Mouse (Mus musculus) forebrain, embryonic 15.5 days (tissue): ENCODE results near the gene Cnp. TPM values are rescaled to one million over a fixed set of nuclear protein-coding genes. Genes with fewer than 3 reads are reported as not detected.
"Not testable (repeated sequence)": the region's sequence is repeated elsewhere in the genome, so short reads cannot be mapped to it uniquely, and the experiment has no call there.

Source experiments
- ATAC-seq: fragments of 200-750 bp; cut with Nextera tagmentation; replicated peaks from 2 replicates; pipeline ENCODE4 v1.8.0; 2017; ENCODE audit warnings: mild to moderate bottlenecking, moderate TSS enrichment, moderate library complexity
- H3K27ac ChIP-seq: fragments of 300-500 bp; sonication (generic); replicated peaks from 2 replicates; pipeline ENCODE4 v1.5.1; 2015; ENCODE audit warnings: mild to moderate bottlenecking, inconsistent platforms
- H3K27me3 ChIP-seq: fragments of 300-500 bp; sonication (generic); 2 replicates; pipeline ENCODE4 v1.6.1; 2015; ENCODE audit warnings: inconsistent platforms
- H3K36me3 ChIP-seq: fragments of 300-500 bp; sonication (generic); 2 replicates; pipeline ENCODE4 v1.6.1; 2015; ENCODE audit warnings: mild to moderate bottlenecking, inconsistent platforms
- H3K4me1 ChIP-seq: fragments of 300-500 bp; sonication (generic); 2 replicates; pipeline ENCODE4 v1.6.1; 2015; ENCODE audit warnings: inconsistent platforms
- H3K4me2 ChIP-seq: fragments of 300-500 bp; sonication (generic); replicated peaks from 2 replicates; pipeline ENCODE4 v1.6.1; 2015; ENCODE audit warnings: mild to moderate bottlenecking, inconsistent platforms
- H3K4me3 ChIP-seq: fragments of 300-500 bp; sonication (generic); 2 replicates; pipeline ENCODE4 v1.5.1; 2015; ENCODE audit warnings: mild to moderate bottlenecking, inconsistent platforms
- H3K9ac ChIP-seq: fragments of 300-500 bp; sonication (generic); replicated peaks from 2 replicates; pipeline ENCODE4 v1.6.1; 2015; ENCODE audit warnings: mild to moderate bottlenecking, inconsistent platforms
- H3K9me3 ChIP-seq: fragments of 300-500 bp; sonication (generic); 2 replicates; pipeline ENCODE4 v1.6.1; 2016; ENCODE audit warnings: inconsistent platforms
- WGBS: fragments of 180-500 bp; shearing (Covaris S2); methylation state at CpG from one replicate; pipeline ENCODE4 v1.1.7; 2015; ENCODE audit warnings: mixed read lengths; 5-methylcytosine and 5-hydroxymethylcytosine counted together
- polyA plus RNA-seq: library from polyadenylated mRNA; unstranded; fragments of >200 nt; fragmentation: Nextera tagmentation; extraction: Ambion mirVana; gene quantifications from 2 replicates; pipeline ENCODE4 v1.2.1, GENCODE M21; 2015

The Cnp gene
- polyA plus RNA-seq, 1 experiment from 2014 or later: 26.9 TPM

- ATAC-seq: no peak
- Histone ChIP-seq H3K4me2 (no peak overlapping the region), H3K9ac (no peak overlapping the region), H3K9me3 (no peaks in the 10 kb centered on the region), H3K36me3 (peaks cover 30% of the 10 kb centered on the region), H3K27me3 (no peaks in the 10 kb centered on the region), H3K4me1 (peaks cover 14% of the 10 kb centered on the region), H3K4me3 (no peak overlapping the region), H3K27ac (no peak overlapping the region)
- WGBS: 80% methylated on average over 8 of the region's 8 CpGs
Measured at GRCm38 (mm10) chr11:100577852-100578599, 3.3 kb downstream of the Cnp start.

GRCm38 (mm10) chr11:100579116-100579799, 4.6 kb downstream of the Cnp start:
- Histone ChIP-seq H3K4me1 (peaks cover 14% of the 10 kb centered on the region), H3K36me3 (peaks cover 43% of the 10 kb centered on the region), H3K27ac (no peak overlapping the region), H3K4me3 (no peak overlapping the region), H3K9ac (no peak overlapping the region), H3K9me3 (no peaks in the 10 kb centered on the region), H3K4me2 (no peak overlapping the region), H3K27me3 (no peaks in the 10 kb centered on the region)
- WGBS: 94% methylated on average over 9 of the region's 9 CpGs
- no peak for ATAC-seq

GRCm38 (mm10) chr11:100580275-100580674, 5.6 kb downstream of the Cnp start:
- H3K36me3 ChIP-seq: peaks cover 51% of the 10 kb centered on the region
- H3K9me3 ChIP-seq: no peaks in the 10 kb centered on the region

GRCm38 (mm10) chr11:100581756-100582155, 7.1 kb downstream of the Cnp start:
- 35% methylated on average over 4 of the region's 4 CpGs for WGBS
- no peak for ATAC-seq
- no peak overlapping the region for H3K4me3 ChIP-seq
- H3K4me2 ChIP-seq: no peak overlapping the region
- H3K9ac ChIP-seq: no peak overlapping the region
- no peaks in the 10 kb centered on the region for H3K9me3 ChIP-seq
- no peaks in the 10 kb centered on the region for H3K4me1 ChIP-seq
- 0 out of 2 replicates have a peak overlapping the region, but pooled peaks have one; percentile 23 for H3K27ac ChIP-seq
- H3K27me3 ChIP-seq: no peaks in the 10 kb centered on the region
- H3K36me3 ChIP-seq: peaks cover 66% of the 10 kb centered on the region

More at GRCm38 (mm10) chr11:100580275-100580674, 5.6 kb downstream of the Cnp start:
- Histone ChIP-seq H3K4me1 (peaks cover 6% of the 10 kb centered on the region), H3K4me3 (no peak overlapping the region), H3K27ac (no peak overlapping the region), H3K27me3 (no peaks in the 10 kb centered on the region), H3K4me2 (no peak overlapping the region), H3K9ac (no peak overlapping the region)
- WGBS: 93% methylated on average over 13 of the region's 13 CpGs
- ATAC-seq: no peak

GRCm38 (mm10) chr11:100582413-100582812, 7.7 kb downstream of the Cnp start:
- ATAC-seq, H3K27ac ChIP-seq, H3K9ac ChIP-seq, H3K4me2 ChIP-seq, H3K27me3 ChIP-seq, H3K9me3 ChIP-seq, H3K4me1 ChIP-seq, H3K4me3 ChIP-seq: not testable (repeated sequence)
- 100% methylated on average over 1 of the region's 1 CpGs for WGBS
- peaks cover 72% of the 10 kb centered on the region for H3K36me3 ChIP-seq

- no peak overlapping the region for H3K27ac ChIP-seq
- H3K4me1 ChIP-seq: no peaks in the 10 kb centered on the region
- no peak overlapping the region for H3K9ac ChIP-seq
- H3K36me3 ChIP-seq: peaks cover 76% of the 10 kb centered on the region
- 100% methylated on average over 2 of the region's 2 CpGs for WGBS
- H3K27me3 ChIP-seq: no peaks in the 10 kb centered on the region
- H3K4me3 ChIP-seq: no peak overlapping the region
- no peaks in the 10 kb centered on the region for H3K9me3 ChIP-seq
- ATAC-seq: no peak
- H3K4me2 ChIP-seq: no peak overlapping the region
Measured at GRCm38 (mm10) chr11:100582836-100583235, 8.1 kb downstream of the Cnp start.

GRCm38 (mm10) chr11:100584561-100584961, 9.9 kb downstream of the Cnp start:
- WGBS: 90% methylated on average over 7 of the region's 7 CpGs
- ATAC-seq: no peak
- Histone ChIP-seq H3K4me3 (no peak overlapping the region), H3K4me2 (no peak overlapping the region), H3K9ac (no peak overlapping the region), H3K27me3 (no peaks in the 10 kb centered on the region), H3K9me3 (no peaks in the 10 kb centered on the region), H3K36me3 (peaks cover 88% of the 10 kb centered on the region), H3K4me1 (no peaks in the 10 kb centered on the region), H3K27ac (no peak overlapping the region)

- ATAC-seq: no peak
- Histone ChIP-seq H3K4me1 (no peaks in the 10 kb centered on the region), H3K27ac (no peak overlapping the region), H3K27me3 (no peaks in the 10 kb centered on the region), H3K36me3 (peaks cover 88% of the 10 kb centered on the region), H3K4me2 (no peak overlapping the region), H3K9ac (no peak overlapping the region), H3K9me3 (no peaks in the 10 kb centered on the region), H3K4me3 (no peak overlapping the region)
- 93% methylated on average over 3 of the region's 3 CpGs for WGBS
Measured at GRCm38 (mm10) chr11:100585148-100585547, 10.4 kb downstream of the Cnp start.

- H3K4me2 ChIP-seq: no peak overlapping the region
- H3K36me3 ChIP-seq: peaks cover 94% of the 10 kb centered on the region
- no peaks in the 10 kb centered on the region for H3K9me3 ChIP-seq
- no peaks in the 10 kb centered on the region for H3K27me3 ChIP-seq
- 95% methylated on average over 2 of the region's 2 CpGs for WGBS
- H3K4me1 ChIP-seq: no peaks in the 10 kb centered on the region
- no peak overlapping the region for H3K27ac ChIP-seq
- no peak overlapping the region for H3K4me3 ChIP-seq
- no peak overlapping the region for H3K9ac ChIP-seq
- no peak for ATAC-seq
Measured at GRCm38 (mm10) chr11:100588462-100588861, 13.8 kb downstream of the Cnp start.

GRCm38 (mm10) chr11:100592346-100593046, 17.8 kb downstream of the Cnp start:
- Histone ChIP-seq H3K4me3 (no peak overlapping the region), H3K9me3 (no peaks in the 10 kb centered on the region), H3K9ac (no peak overlapping the region), H3K4me2 (no peak overlapping the region), H3K27me3 (no peaks in the 10 kb centered on the region), H3K36me3 (peaks cover 94% of the 10 kb centered on the region), H3K27ac (no peak overlapping the region), H3K4me1 (no peaks in the 10 kb centered on the region)
- WGBS: 91% methylated on average over 11 of the region's 11 CpGs
- ATAC-seq: no peak

GRCm38 (mm10) chr11:100594608-100595007, 19.9 kb downstream of the Cnp start:
- Histone ChIP-seq H3K9me3 (no peaks in the 10 kb centered on the region), H3K27me3 (no peaks in the 10 kb centered on the region), H3K4me1 (no peaks in the 10 kb centered on the region), H3K4me2 (no peak overlapping the region), H3K27ac (no peak overlapping the region), H3K36me3 (peaks cover 94% of the 10 kb centered on the region), H3K4me3 (no peak overlapping the region), H3K9ac (no peak overlapping the region)
- ATAC-seq: no peak
- 92% methylated on average over 7 of the region's 7 CpGs for WGBS

GRCm38 (mm10) chr11:100595533-100595932, 20.8 kb downstream of the Cnp start:
- no peak for ATAC-seq
- Histone ChIP-seq H3K4me2 (no peak overlapping the region), H3K9me3 (no peaks in the 10 kb centered on the region), H3K4me3 (no peak overlapping the region), H3K36me3 (peaks cover 95% of the 10 kb centered on the region), H3K9ac (no peak overlapping the region), H3K27ac (no peak overlapping the region), H3K4me1 (no peaks in the 10 kb centered on the region), H3K27me3 (no peaks in the 10 kb centered on the region)
- WGBS: 83% methylated on average over 4 of the region's 4 CpGs
